Mouse (Mus musculus): ENCODE data around the gene Rbpj.

GRCm38 (mm10) chr5:53593080-53593688 is 127.2 kb downstream of the Rbpj start:
- TF ChIP-seq CTCF (IDR thresholded peaks at IDR 0.05; ENCODE audit: insufficient read depth, low read length): no peak
- no peak for TF ChIP-seq POLR2A (IDR thresholded peaks at IDR 0.05; ENCODE audit: borderline replicate concordance, extremely low read depth, low read depth, low read length)
